Mouse (Mus musculus) G1E (cell line): Measurements from ENCODE around the gene Ifna1.
A peak's percentile ranks its signal among the peaks of the same experiment; 100 is the strongest.

Experiments used
- CTCF ChIP-seq: IDR thresholded peaks from 2 replicates; pipeline ENCODE4 v1.5.1; 2012; ENCODE audit warnings: low read depth, low read length, inconsistent platforms, mixed read lengths
- GATA2 ChIP-seq: IDR thresholded peaks from 2 replicates; pipeline ENCODE4 v1.6.1; 2012; ENCODE audit warnings: low read depth, low read length, inconsistent platforms, borderline replicate concordance
- POLR2AphosphoS5 ChIP-seq: IDR thresholded peaks from 2 replicates; pipeline ENCODE4 v1.6.1; 2012; ENCODE audit warnings: low read depth, low read length, inconsistent platforms; ENCODE audit not compliant: insufficient replicate concordance

- peak; percentile 69 for TF ChIP-seq CTCF
- TF ChIP-seq GATA2, result no peak
- no peak for TF ChIP-seq POLR2AphosphoS5
Measured at GRCm38 (mm10) chr4:88867366-88867925, 17.6 kb downstream of the Ifna1 start.
